Mouse (Mus musculus): ENCODE measurements around the gene Milr1.

DNA sequence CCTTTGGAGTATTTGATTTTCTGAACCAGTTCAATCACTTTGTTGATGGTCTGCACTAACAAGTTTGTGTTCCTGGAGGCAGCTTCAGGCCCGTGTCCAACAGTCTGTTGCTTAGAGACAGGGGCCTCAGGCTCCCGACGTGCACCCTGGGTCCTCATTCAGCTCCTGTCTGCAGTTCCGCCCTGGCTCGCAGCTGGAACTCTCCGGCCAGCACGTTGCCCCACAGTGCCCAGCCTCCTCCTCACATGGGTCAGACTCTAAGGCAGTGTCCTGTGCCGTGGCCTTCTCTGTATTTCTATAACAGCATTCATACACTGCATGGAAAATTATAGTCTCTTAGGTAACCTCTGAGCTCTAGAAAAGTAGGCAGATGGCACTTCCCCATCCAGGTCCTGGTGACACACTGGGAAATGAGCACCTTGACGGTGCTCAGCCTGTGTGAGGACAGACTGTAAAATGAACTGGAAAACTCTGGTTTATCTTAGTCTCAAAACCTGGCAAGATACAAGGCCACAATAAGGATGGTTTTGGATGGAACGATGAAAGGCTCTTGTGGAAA is 51.1 kb downstream of the Milr1 start:
- TF ChIP-seq POLR2A (IDR thresholded peaks at IDR 0.05; ENCODE audit: low read depth, low read length) (no peak), CTCF (conservative IDR thresholded peaks at IDR 0.05; ENCODE audit: insufficient read depth, insufficient read length, low read depth, low read length) (no peak)

Measured in kidney, adult 2 months (tissue).